Mouse (Mus musculus): ENCODE measurements around the gene Fopnl. TPM values are rescaled to one million over a fixed set of nuclear protein-coding genes. Genes with fewer than 3 reads are reported as not detected.
A peak's percentile ranks its signal among the peaks of the same experiment; 100 is the strongest.

Fopnl gene
- polyA plus RNA-seq, 1 experiment from 2014 or later = 160 TPM

DNA sequence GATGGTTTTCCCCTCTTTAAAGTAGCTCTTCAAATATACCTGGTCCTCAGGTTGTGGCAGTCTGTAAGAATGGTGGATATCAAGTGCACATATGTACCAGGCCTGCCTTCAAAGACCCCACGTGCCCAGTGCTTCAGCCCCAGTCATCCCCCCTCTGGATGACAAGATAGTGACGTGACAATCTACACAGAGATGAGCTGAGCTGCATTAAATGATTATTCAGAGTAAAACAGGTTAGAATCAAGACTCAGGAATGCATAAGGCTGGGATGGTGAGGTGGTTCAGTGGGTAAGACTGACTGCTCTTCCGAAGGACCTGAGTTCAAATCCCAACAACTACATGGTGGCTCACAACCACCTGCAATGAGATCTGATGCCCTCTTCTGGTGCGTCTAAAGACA is 19.5 kb downstream of the Fopnl start:
- no peak for DNase-seq
- 82% methylated on average over 4 of the region's 4 CpGs for WGBS
- no peak for TF ChIP-seq CTCF (IDR thresholded peaks at IDR 0.05; ENCODE audit: low read depth)
- no peaks in the 10 kb centered on the region for H3K9me3 ChIP-seq (ENCODE audit: low read depth, low read length)
- no peaks in the 10 kb centered on the region for H3K4me1 ChIP-seq (ENCODE audit: insufficient read depth)
- H3K4me2 ChIP-seq = no peak overlapping the region
- H3K9ac ChIP-seq = no peak overlapping the region
- no peak overlapping the region for H3K4me3 ChIP-seq (ENCODE audit: low read depth, low read length)
- no peak for ATAC-seq (ENCODE audit: insufficient read depth)
- H3K27me3 ChIP-seq (ENCODE audit: insufficient read depth, low read length) = no peaks in the 10 kb centered on the region
- H3K36me3 ChIP-seq (ENCODE audit: insufficient read depth) = peaks cover 44% of the 10 kb centered on the region
- peak overlapping the region; percentile 78; the same call in 1 of the 2 replicates for H3K27ac ChIP-seq (ENCODE audit: low read depth)

GRCm38 (mm10) chr16:14297137-14297536 is 20.1 kb downstream of the Fopnl start:
- WGBS = 55% methylated on average over 3 of the region's 3 CpGs
- H3K4me1 ChIP-seq (ENCODE audit: insufficient read depth) = no peaks in the 10 kb centered on the region
- peaks cover 38% of the 10 kb centered on the region for H3K36me3 ChIP-seq (ENCODE audit: insufficient read depth)
- no peak overlapping the region for H3K9ac ChIP-seq
- H3K4me3 ChIP-seq (ENCODE audit: low read depth, low read length) = no peak overlapping the region
- no peak for TF ChIP-seq CTCF (IDR thresholded peaks at IDR 0.05; ENCODE audit: low read depth)
- H3K4me2 ChIP-seq = no peak overlapping the region
- H3K9me3 ChIP-seq (ENCODE audit: low read depth, low read length) = no peaks in the 10 kb centered on the region
- DNase-seq = peak; percentile 56
- H3K27me3 ChIP-seq (ENCODE audit: insufficient read depth, low read length) = no peaks in the 10 kb centered on the region
- peak; percentile 15; the same call in 1 of the 2 replicates for ATAC-seq (ENCODE audit: insufficient read depth)
- peak overlapping the region; percentile 78 for H3K27ac ChIP-seq (ENCODE audit: low read depth)

DNA sequence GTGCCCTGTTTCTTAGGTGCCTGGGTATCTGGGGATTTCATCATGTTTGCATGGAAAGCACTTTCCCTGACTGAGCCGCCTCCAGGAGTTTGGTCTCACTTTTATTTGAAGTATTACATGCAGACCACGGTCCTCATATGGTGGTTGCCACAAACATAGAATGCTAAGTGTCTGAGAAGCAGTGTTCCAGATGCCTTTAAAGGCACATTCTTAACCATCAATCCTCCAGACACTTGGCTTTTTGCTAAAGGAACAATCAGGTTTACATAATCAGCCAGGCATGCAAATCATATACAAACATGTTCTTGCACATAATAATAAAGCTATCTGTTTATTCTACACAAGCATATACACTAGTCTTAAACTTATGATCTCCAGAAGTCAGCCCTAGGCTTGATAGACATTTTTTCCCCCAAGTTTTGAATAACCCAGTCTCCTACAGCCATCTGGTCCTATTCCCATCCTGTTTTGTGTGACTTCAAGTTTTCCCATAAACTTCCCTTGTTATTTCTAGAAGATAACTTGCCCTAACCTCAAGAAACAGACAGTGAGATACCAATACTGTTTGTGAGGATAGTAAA is 20.6 kb downstream of the Fopnl start:
- H3K4me1 ChIP-seq (ENCODE audit: insufficient read depth) = no peaks in the 10 kb centered on the region
- WGBS = 53% methylated on average over 2 of the region's 2 CpGs
- no peak overlapping the region for H3K4me3 ChIP-seq (ENCODE audit: low read depth, low read length)
- no peak overlapping the region for H3K9ac ChIP-seq
- no peak for TF ChIP-seq CTCF (IDR thresholded peaks at IDR 0.05; ENCODE audit: low read depth)
- H3K36me3 ChIP-seq (ENCODE audit: insufficient read depth) = peaks cover 34% of the 10 kb centered on the region
- ATAC-seq (ENCODE audit: insufficient read depth) (peak; percentile 65), DNase-seq (peak; percentile 77)
- peak overlapping the region; percentile 78 for H3K27ac ChIP-seq (ENCODE audit: low read depth)
- no peaks in the 10 kb centered on the region for H3K9me3 ChIP-seq (ENCODE audit: low read depth, low read length)
- H3K27me3 ChIP-seq (ENCODE audit: insufficient read depth, low read length) = no peaks in the 10 kb centered on the region
- H3K4me2 ChIP-seq = no peak overlapping the region

DNA sequence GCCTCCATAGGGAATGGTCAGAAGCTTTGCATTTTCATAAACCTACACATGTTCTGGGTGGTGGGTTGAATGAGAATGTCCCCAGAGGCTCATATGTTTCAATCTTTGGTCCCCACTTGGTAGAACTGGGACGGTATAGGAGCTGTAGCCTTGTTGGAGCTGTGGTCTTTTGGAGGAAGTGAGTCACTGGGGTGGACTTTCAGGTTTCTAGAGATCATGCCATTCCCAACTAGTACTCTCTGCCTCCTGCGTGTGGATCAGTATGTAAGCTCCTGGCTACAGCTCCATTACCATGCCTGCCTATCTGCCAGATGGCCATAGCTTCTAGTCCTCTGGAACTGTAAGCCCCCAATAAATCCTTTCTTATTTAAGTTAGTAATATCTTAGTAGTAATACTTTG is 21.9 kb downstream of the Fopnl start:
- ATAC-seq (ENCODE audit: insufficient read depth) (no peak), DNase-seq (no peak)
- Histone ChIP-seq H3K27ac (ENCODE audit: low read depth) (no peak overlapping the region), H3K36me3 (ENCODE audit: insufficient read depth) (peaks cover 22% of the 10 kb centered on the region), H3K9me3 (ENCODE audit: low read depth, low read length) (no peaks in the 10 kb centered on the region), H3K9ac (no peak overlapping the region), H3K4me2 (no peak overlapping the region), H3K4me3 (ENCODE audit: low read depth, low read length) (no peak overlapping the region), H3K27me3 (ENCODE audit: insufficient read depth, low read length) (no peaks in the 10 kb centered on the region), H3K4me1 (ENCODE audit: insufficient read depth) (no peaks in the 10 kb centered on the region)
- TF ChIP-seq CTCF (IDR thresholded peaks at IDR 0.05; ENCODE audit: low read depth) = no peak
- 64% methylated on average over 2 of the region's 2 CpGs for WGBS

DNA sequence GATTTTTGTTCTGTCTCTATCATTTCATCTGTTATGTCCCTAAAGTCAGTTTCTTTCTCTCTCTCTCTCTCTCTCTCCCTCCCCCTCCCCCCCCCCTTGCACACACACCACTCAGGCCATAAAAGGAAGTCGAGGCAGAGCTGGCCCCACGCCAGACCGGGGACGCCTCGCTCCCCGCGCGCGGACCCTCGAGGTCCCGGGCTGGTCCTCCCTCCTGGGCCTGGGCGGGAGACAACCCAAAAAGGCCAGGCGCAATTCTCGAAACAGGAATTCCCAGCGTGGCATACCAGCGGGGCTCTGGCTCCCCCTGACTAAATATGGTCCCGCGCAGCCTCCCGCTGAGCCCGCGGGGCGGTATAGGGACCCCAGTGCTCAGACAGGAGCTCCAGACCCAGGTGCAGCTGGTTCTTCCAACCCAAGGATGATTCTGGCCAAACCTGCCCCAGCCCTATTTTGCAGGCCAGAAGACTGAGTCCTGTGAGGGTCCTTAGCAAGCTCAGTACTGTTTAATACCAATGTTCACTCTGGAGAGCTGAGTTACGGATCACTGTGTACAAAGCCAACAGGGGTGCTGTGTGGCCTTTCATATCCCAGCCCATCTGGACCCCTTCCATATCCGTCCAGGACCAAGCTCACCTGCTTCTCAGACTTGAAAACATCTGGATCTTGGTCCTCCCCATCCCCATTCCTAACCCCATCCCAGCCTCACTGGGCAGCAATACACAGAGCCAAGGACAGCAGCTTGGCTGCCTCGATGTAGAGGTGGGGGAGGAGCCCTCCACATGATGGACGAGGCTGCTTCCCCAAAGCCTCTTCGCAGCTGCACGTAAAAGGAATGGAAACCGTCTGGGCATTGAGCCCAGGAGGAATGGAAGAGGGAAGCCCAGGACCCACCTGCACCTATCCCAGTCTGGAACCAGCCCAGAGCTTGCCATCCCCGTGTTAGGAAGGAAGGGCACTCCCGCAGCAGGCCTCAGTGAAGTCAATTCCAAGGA is 24.7 kb downstream of the Fopnl start:
- ATAC-seq (ENCODE audit: insufficient read depth) = peak; percentile 43
- Histone ChIP-seq H3K4me2 (peak overlapping the region; percentile 63), H3K4me1 (ENCODE audit: insufficient read depth) (no peaks in the 10 kb centered on the region), H3K36me3 (ENCODE audit: insufficient read depth) (no peaks in the 10 kb centered on the region), H3K27ac (ENCODE audit: low read depth) (peak overlapping the region; percentile 34; the same call in 1 of the 2 replicates), H3K4me3 (ENCODE audit: low read depth, low read length) (peak overlapping the region; percentile 28), H3K9me3 (ENCODE audit: low read depth, low read length) (no peaks in the 10 kb centered on the region), H3K27me3 (ENCODE audit: insufficient read depth, low read length) (no peaks in the 10 kb centered on the region), H3K9ac (peak overlapping the region; percentile 33)
- no peak for TF ChIP-seq CTCF (IDR thresholded peaks at IDR 0.05; ENCODE audit: low read depth)
- DNase-seq = peak; percentile 77
- 6% methylated on average over 31 of the region's 31 CpGs for WGBS

- no peaks in the 10 kb centered on the region for H3K9me3 ChIP-seq (ENCODE audit: low read depth, low read length)
- DNase-seq = peak; percentile 95
- ATAC-seq (ENCODE audit: insufficient read depth) = peak; percentile 85
- peak within 1 kb of the TSS; percentile 28 for H3K4me3 ChIP-seq (ENCODE audit: low read depth, low read length)
- TF ChIP-seq CTCF (IDR thresholded peaks at IDR 0.05; ENCODE audit: low read depth) = peak; percentile 84
- peak within 1 kb of the TSS; percentile 39 for H3K27ac ChIP-seq (ENCODE audit: low read depth)
- peak within 1 kb of the TSS; percentile 63 for H3K4me2 ChIP-seq
- 3% methylated on average over 16 of the region's 16 CpGs for WGBS
- H3K4me1 ChIP-seq (ENCODE audit: insufficient read depth) = no peaks in the 10 kb centered on the region
- peak within 1 kb of the TSS; percentile 33 for H3K9ac ChIP-seq
- no peaks in the 10 kb centered on the region for H3K27me3 ChIP-seq (ENCODE audit: insufficient read depth, low read length)
- no peaks in the 10 kb centered on the region for H3K36me3 ChIP-seq (ENCODE audit: insufficient read depth)
Measured at GRCm38 (mm10) chr16:14291223-14291622, 26.0 kb downstream of the Fopnl start, which contains the start of gene Myh11. TSS of gene Myh11 (minus strand) at chr16:14291372.
